Comparison of ENCODE assay signal across 13 mouse cellular contexts in genomic region chr6:52951871-52952525, GRCm38 (mm10).
DNase-seq lines count a peak whose midpoint lies in the region; ATAC-seq and TF ChIP-seq lines count a peak whose summit lies in the region.
"Had no signal": no experiment of that assay in that cellular context is flagged by ENCODE, and none has a peak within 500 bp of the region (broad histone marks: within the 10 kb centered on the region; RNA-seq: fewer than 3 reads in every experiment).

No protein-coding gene starts in this region.

- WGBS in forebrain, embryonic 10.5 days = 83% methylated on average over 7 of the region's 7 CpGs
- 78% methylated on average over 7 of the region's 7 CpGs for WGBS in forebrain, embryonic 11.5 days
- WGBS in limb, embryonic 10.5 days = 69% methylated on average over 7 of the region's 7 CpGs

- no peak overlapping the region for H3K9ac ChIP-seq in forebrain, embryonic 11.5 days (ENCODE audit: low read length)

- H3K4me3 ChIP-seq in forebrain, embryonic 10.5 days = no peak overlapping the region
- H3K4me3 ChIP-seq in forebrain, embryonic 11.5 days (ENCODE audit: low read depth, low read length) = no peak overlapping the region
- no peak overlapping the region for H3K4me3 ChIP-seq in layer of hippocampus, adult 2 months
- H3K4me3 ChIP-seq in limb, embryonic 10.5 days = no peak overlapping the region
- H3K4me3 ChIP-seq: erythroblast, embryonic 14.5 days had no signal

- H3K9me3 ChIP-seq in forebrain, embryonic 10.5 days = no peaks in the 10 kb centered on the region
- H3K9me3 ChIP-seq in forebrain, embryonic 11.5 days (ENCODE audit: control insufficient read depth, low read length) = no peaks in the 10 kb centered on the region
- H3K9me3 ChIP-seq in limb, embryonic 10.5 days (replicated peaks) = no peaks in the 10 kb centered on the region
- H3K9me3 ChIP-seq: G1E had no signal

- no peaks in the 10 kb centered on the region for H3K27me3 ChIP-seq in forebrain, embryonic 10.5 days (ENCODE audit: poor library complexity, severe bottlenecking)
- H3K27me3 ChIP-seq in forebrain, embryonic 11.5 days (ENCODE audit: control insufficient read depth, insufficient read depth, low read length) = no peaks in the 10 kb centered on the region
- H3K27me3 ChIP-seq in limb, embryonic 10.5 days (ENCODE audit: low read depth, poor library complexity, severe bottlenecking) = no peaks in the 10 kb centered on the region

- peaks cover 22% of the 10 kb centered on the region for H3K4me1 ChIP-seq in forebrain, embryonic 10.5 days
- 0 out of 2 replicates have a peak, but pooled peaks cover 2% of the 10 kb centered on the region for H3K4me1 ChIP-seq in forebrain, embryonic 11.5 days (replicated peaks; ENCODE audit: control insufficient read depth, insufficient read depth, low read length)
- peaks cover 87% of the 10 kb centered on the region for H3K4me1 ChIP-seq in limb, embryonic 10.5 days

- H3K4me2 ChIP-seq in forebrain, embryonic 11.5 days (ENCODE audit: low read depth, low read length, severe bottlenecking) = no peak overlapping the region

- 0 out of 2 replicates have a peak overlapping the region, but pooled peaks have one; percentile 37 for H3K27ac ChIP-seq in forebrain, embryonic 10.5 days
- H3K27ac ChIP-seq in forebrain, embryonic 11.5 days (ENCODE audit: low read depth, low read length) = no peak overlapping the region
- H3K27ac ChIP-seq in layer of hippocampus, adult 2 months = peak overlapping the region; percentile 32; the same call in 1 of the 2 replicates
- peak overlapping the region; percentile 85 for H3K27ac ChIP-seq in limb, embryonic 10.5 days

- DNase-seq in forebrain, embryonic 10.5 days (ENCODE audit: extremely low spot score, low spot score) = no peak
- no peak for DNase-seq in forebrain, embryonic 11.5 days (ENCODE audit: low spot score)
- no peak for DNase-seq in layer of hippocampus, adult 2 months (ENCODE audit: low spot score in 2 of 2)
- no peak for DNase-seq in layer of hippocampus, postnatal 10 days (ENCODE audit: low spot score in 2 of 2)
- DNase-seq in embryo, embryonic 11 days = peak; percentile 51
- DNase-seq in limb, embryonic 10.5 days (ENCODE audit: low spot score) = peak; percentile 65
- DNase-seq in Muller cell, postnatal 12 days (ENCODE audit: inconsistent ontology term) = no peak
- DNase-seq in spleen, adult 18-20 months = no peak
- DNase-seq: cerebellum, adult 9-11 months; kidney, postnatal 14 days; layer of hippocampus, postnatal 36 days had no signal

- H3K36me3 ChIP-seq in forebrain, embryonic 10.5 days (replicated peaks) = no peaks in the 10 kb centered on the region
- no peaks in the 10 kb centered on the region for H3K36me3 ChIP-seq in forebrain, embryonic 11.5 days (ENCODE audit: control insufficient read depth, insufficient read depth, low read length)
- H3K36me3 ChIP-seq in limb, embryonic 10.5 days = no peaks in the 10 kb centered on the region
- H3K36me3 ChIP-seq: G1E had no signal

- no peak for TF ChIP-seq CTCF in layer of hippocampus, adult 2 months (conservative IDR thresholded peaks at IDR 0.05)

- ATAC-seq in forebrain, embryonic 11.5 days (replicated peaks; ENCODE audit: low FRiP score) = no peak

Comparison
In these comparisons a context has a peak if more than half of its experiments do, and no peak if none do; other contexts are left out.
1. DNase-seq: peak in embryo, embryonic 11 days (single experiment) and limb, embryonic 10.5 days (single experiment); none in forebrain, embryonic 10.5 days (single experiment), forebrain, embryonic 11.5 days (single experiment), layer of hippocampus, adult 2 months (0 of 2), layer of hippocampus, postnatal 10 days (0 of 2), Muller cell, postnatal 12 days (single experiment) and spleen, adult 18-20 months (0 of 2).